ENCODE assay signal across 28 mouse cellular contexts in genomic region chr4:103067906-103068655, GRCm38 (mm10). TPM values are rescaled to one million over a fixed set of nuclear protein-coding genes. Genes with fewer than 3 reads are reported as not detected.
DNase-seq lines count a peak whose midpoint lies in the region; ATAC-seq and TF ChIP-seq lines count a peak whose summit lies in the region.
"Had no signal": no experiment of that assay in that cellular context is flagged by ENCODE, and none has a peak within 500 bp of the region (broad histone marks: within the 10 kb centered on the region; RNA-seq: fewer than 3 reads in every experiment).

No protein-coding gene starts in this region.

- no peak for ATAC-seq in forebrain, embryonic 14.5 days
- no peak for ATAC-seq in forebrain, embryonic 11.5 days (replicated peaks; ENCODE audit: low FRiP score)
- ATAC-seq in stomach, embryonic 16.5 days (ENCODE audit: insufficient read depth, low FRiP score) = peak; percentile 68
- no peak for ATAC-seq in stomach, postnatal 0 days (ENCODE audit: low FRiP score, low TSS enrichment)
- ATAC-seq in midbrain, embryonic 15.5 days (replicated peaks) = peak; percentile 48; the same call in 1 of the 2 replicates
- ATAC-seq: forebrain, embryonic 16.5 days had no signal

- peaks cover 4% of the 10 kb centered on the region; the same call in 1 of the 2 replicates for H3K4me1 ChIP-seq in forebrain, embryonic 14.5 days (ENCODE audit: control insufficient read depth, insufficient read depth, low read length)
- no peaks in the 10 kb centered on the region for H3K4me1 ChIP-seq in forebrain, embryonic 11.5 days (replicated peaks; ENCODE audit: control insufficient read depth, insufficient read depth, low read length)
- no peaks in the 10 kb centered on the region for H3K4me1 ChIP-seq in stomach, embryonic 16.5 days (ENCODE audit: control insufficient read depth, insufficient read depth, low read length)
- H3K4me1 ChIP-seq in stomach, postnatal 0 days (replicated peaks; ENCODE audit: control insufficient read depth, insufficient read depth) = no peaks in the 10 kb centered on the region
- no peaks in the 10 kb centered on the region for H3K4me1 ChIP-seq in midbrain, embryonic 15.5 days
- H3K4me1 ChIP-seq: embryonic facial prominence, embryonic 15.5 days; heart, embryonic 12.5 days; hindbrain, embryonic 12.5 days; kidney, embryonic 15.5 days; limb, embryonic 15.5 days; neural tube, embryonic 12.5 days had no signal

- H3K9ac ChIP-seq in forebrain, embryonic 14.5 days (ENCODE audit: low read length) = no peak overlapping the region
- no peak overlapping the region for H3K9ac ChIP-seq in forebrain, embryonic 11.5 days (ENCODE audit: low read length)
- H3K9ac ChIP-seq in stomach, embryonic 16.5 days (ENCODE audit: low read length) = no peak overlapping the region
- no peak overlapping the region for H3K9ac ChIP-seq in stomach, postnatal 0 days (ENCODE audit: low read length)
- no peak overlapping the region for H3K9ac ChIP-seq in midbrain, embryonic 15.5 days
- H3K9ac ChIP-seq: embryonic facial prominence, embryonic 15.5 days; heart, embryonic 12.5 days; hindbrain, embryonic 12.5 days; kidney, embryonic 15.5 days; limb, embryonic 15.5 days; liver, embryonic 14.5 days; lung, embryonic 14.5 days; neural tube, embryonic 12.5 days had no signal

- no peaks in the 10 kb centered on the region for H3K27me3 ChIP-seq in forebrain, embryonic 14.5 days (replicated peaks; ENCODE audit: control insufficient read depth, insufficient read depth, low read length)
- no peaks in the 10 kb centered on the region for H3K27me3 ChIP-seq in forebrain, embryonic 11.5 days (ENCODE audit: control insufficient read depth, insufficient read depth, low read length)
- H3K27me3 ChIP-seq in stomach, embryonic 16.5 days (ENCODE audit: control insufficient read depth, insufficient read depth, low read length) = no peaks in the 10 kb centered on the region
- no peaks in the 10 kb centered on the region for H3K27me3 ChIP-seq in stomach, postnatal 0 days (ENCODE audit: control insufficient read depth, insufficient read depth, low read length)
- H3K27me3 ChIP-seq in midbrain, embryonic 15.5 days (replicated peaks) = no peaks in the 10 kb centered on the region
- H3K27me3 ChIP-seq: embryonic facial prominence, embryonic 15.5 days; heart, embryonic 12.5 days; hindbrain, embryonic 12.5 days; kidney, embryonic 15.5 days; limb, embryonic 15.5 days; neural tube, embryonic 12.5 days had no signal

- no peak overlapping the region for H3K4me3 ChIP-seq in forebrain, embryonic 14.5 days (ENCODE audit: low read depth, low read length)
- no peak overlapping the region for H3K4me3 ChIP-seq in forebrain, embryonic 11.5 days (ENCODE audit: low read depth, low read length)
- no peak overlapping the region for H3K4me3 ChIP-seq in stomach, embryonic 16.5 days (replicated peaks; ENCODE audit: low read length)
- H3K4me3 ChIP-seq in stomach, postnatal 0 days (ENCODE audit: low read depth, low read length) = no peak overlapping the region
- H3K4me3 ChIP-seq in midbrain, embryonic 15.5 days = no peak overlapping the region
- H3K4me3 ChIP-seq: embryonic facial prominence, embryonic 15.5 days; heart, embryonic 12.5 days; hindbrain, embryonic 12.5 days; kidney, embryonic 15.5 days; limb, embryonic 15.5 days; neural tube, embryonic 12.5 days had no signal

- peak; percentile 1 for DNase-seq in forebrain, embryonic 14.5 days (ENCODE audit: low spot score)
- DNase-seq in forebrain, embryonic 11.5 days (ENCODE audit: low spot score) = no peak
- no peak for DNase-seq in stomach, postnatal 0 days (ENCODE audit: low spot score)
- DNase-seq in thymus, postnatal 4 days = peak; percentile 38
- no peak for DNase-seq in MN1 (ENCODE audit: low spot score)
- DNase-seq in ovary, adult 18-20 months (ENCODE audit: low spot score) = no peak
- DNase-seq: adrenal gland, adult 8-10 months; cerebellum, adult 8-10 months; cerebellum, postnatal 36 days; embryo, embryonic 11 days; gastrocnemius, postnatal 14 days; heart, adult 11 months; heart, postnatal 10 days; kidney, adult 11 months; kidney, postnatal 36 days; lung, embryonic 14.5 days had no signal

- no peaks in the 10 kb centered on the region for H3K36me3 ChIP-seq in forebrain, embryonic 14.5 days (ENCODE audit: control insufficient read depth, insufficient read depth, low read length)
- H3K36me3 ChIP-seq in forebrain, embryonic 11.5 days (ENCODE audit: control insufficient read depth, insufficient read depth, low read length) = no peaks in the 10 kb centered on the region
- H3K36me3 ChIP-seq in stomach, embryonic 16.5 days (ENCODE audit: control insufficient read depth, insufficient read depth, low read length) = no peaks in the 10 kb centered on the region
- H3K36me3 ChIP-seq in stomach, postnatal 0 days (ENCODE audit: control insufficient read depth, insufficient read depth, low read length) = no peaks in the 10 kb centered on the region
- no peaks in the 10 kb centered on the region for H3K36me3 ChIP-seq in midbrain, embryonic 15.5 days (replicated peaks)
- H3K36me3 ChIP-seq: embryonic facial prominence, embryonic 15.5 days; heart, embryonic 12.5 days; hindbrain, embryonic 12.5 days; kidney, embryonic 15.5 days; limb, embryonic 15.5 days; neural tube, embryonic 12.5 days had no signal

- no peaks in the 10 kb centered on the region for H3K9me3 ChIP-seq in forebrain, embryonic 14.5 days (replicated peaks; ENCODE audit: control insufficient read depth, low read length)
- no peaks in the 10 kb centered on the region for H3K9me3 ChIP-seq in forebrain, embryonic 11.5 days (ENCODE audit: control insufficient read depth, low read length)
- H3K9me3 ChIP-seq in stomach, embryonic 16.5 days (replicated peaks; ENCODE audit: control insufficient read depth, low read length) = no peaks in the 10 kb centered on the region
- H3K9me3 ChIP-seq in stomach, postnatal 0 days (ENCODE audit: control insufficient read depth, low read length) = no peaks in the 10 kb centered on the region
- H3K9me3 ChIP-seq in midbrain, embryonic 15.5 days = no peaks in the 10 kb centered on the region
- H3K9me3 ChIP-seq: embryonic facial prominence, embryonic 15.5 days; heart, embryonic 12.5 days; hindbrain, embryonic 12.5 days; kidney, embryonic 15.5 days; limb, embryonic 15.5 days; neural tube, embryonic 12.5 days had no signal

- no peak overlapping the region for H3K27ac ChIP-seq in forebrain, embryonic 14.5 days (ENCODE audit: low read depth, low read length)
- no peak overlapping the region for H3K27ac ChIP-seq in forebrain, embryonic 11.5 days (ENCODE audit: low read depth, low read length)
- H3K27ac ChIP-seq in stomach, embryonic 16.5 days (ENCODE audit: low read length) = no peak overlapping the region
- H3K27ac ChIP-seq in stomach, postnatal 0 days (replicated peaks) = no peak overlapping the region
- H3K27ac ChIP-seq in midbrain, embryonic 15.5 days = peak overlapping the region; percentile 39; the same call in 1 of the 2 replicates
- H3K27ac ChIP-seq: embryonic facial prominence, embryonic 15.5 days; hindbrain, embryonic 12.5 days; kidney, embryonic 15.5 days; limb, embryonic 15.5 days; liver, embryonic 14.5 days; neural tube, embryonic 12.5 days had no signal

- no peak for TF ChIP-seq CTCF in stomach, postnatal 0 days (IDR thresholded peaks at IDR 0.05; ENCODE audit: low read depth)

- H3K4me2 ChIP-seq in forebrain, embryonic 14.5 days (ENCODE audit: low read length) = no peak overlapping the region
- no peak overlapping the region for H3K4me2 ChIP-seq in forebrain, embryonic 11.5 days (ENCODE audit: low read depth, low read length, severe bottlenecking)
- no peak overlapping the region for H3K4me2 ChIP-seq in stomach, embryonic 16.5 days (ENCODE audit: low read depth, low read length)
- H3K4me2 ChIP-seq in stomach, postnatal 0 days (replicated peaks; ENCODE audit: low read depth) = no peak overlapping the region
- H3K4me2 ChIP-seq in midbrain, embryonic 15.5 days = no peak overlapping the region
- H3K4me2 ChIP-seq: embryonic facial prominence, embryonic 15.5 days; heart, embryonic 12.5 days; hindbrain, embryonic 12.5 days; kidney, embryonic 15.5 days; limb, embryonic 15.5 days; lung, embryonic 14.5 days; neural tube, embryonic 12.5 days had no signal

- WGBS in forebrain, embryonic 14.5 days = 34% methylated on average over 6 of the region's 6 CpGs
- 42% methylated on average over 6 of the region's 6 CpGs for WGBS in forebrain, embryonic 11.5 days
- 61% methylated on average over 6 of the region's 6 CpGs for WGBS in stomach, embryonic 16.5 days
- WGBS in stomach, postnatal 0 days = 68% methylated on average over 6 of the region's 6 CpGs
- 30% methylated on average over 6 of the region's 6 CpGs for WGBS in midbrain, embryonic 15.5 days

- TF ChIP-seq EP300 in stomach, postnatal 0 days (optimal IDR thresholded peaks at IDR 0.05) = no peak

RNA-seq across cellular contexts. Expression of gene Insl5, which starts 41.4 kb away (rescaled TPM):
- not detected in 2 replicates for polyA plus RNA-seq in forebrain, embryonic 14.5 days (2014; fragmentation: Nextera tagmentation; extraction: Ambion mirVana)
- not detected in 2 replicates for polyA plus RNA-seq in forebrain, embryonic 11.5 days (2014; fragmentation: Nextera tagmentation; extraction: Ambion mirVana)
- not detected in 2 replicates for polyA plus RNA-seq in stomach, embryonic 16.5 days (2015; fragmentation: Nextera tagmentation; extraction: Ambion mirVana)
- polyA plus RNA-seq in stomach, postnatal 0 days (2015; fragmentation: Nextera tagmentation; extraction: Ambion mirVana) = not detected in 2 replicates
- polyA plus RNA-seq in midbrain, embryonic 15.5 days (2015; fragmentation: Nextera tagmentation; extraction: Ambion mirVana) = 0.30 and 0.52 TPM in 2 replicates
- polyA plus RNA-seq: embryonic facial prominence, embryonic 15.5 days; heart, embryonic 12.5 days; limb, embryonic 15.5 days; liver, embryonic 14.5 days; lung, embryonic 14.5 days; small intestine, adult 2 months; urinary bladder, adult 2 months had no signal

RNA-seq across cellular contexts. Expression of gene Mier1, which starts 46.1 kb away (rescaled TPM):
- polyA plus RNA-seq in forebrain, embryonic 14.5 days (2014; fragmentation: Nextera tagmentation; extraction: Ambion mirVana) = 22.5 and 27.1 TPM in 2 replicates
- polyA plus RNA-seq in forebrain, embryonic 11.5 days (2014; fragmentation: Nextera tagmentation; extraction: Ambion mirVana) = 36.2 and 43.7 TPM in 2 replicates
- 33.6 and 39.6 TPM in 2 replicates for polyA plus RNA-seq in stomach, embryonic 16.5 days (2015; fragmentation: Nextera tagmentation; extraction: Ambion mirVana)
- 24.8 and 31.1 TPM in 2 replicates for polyA plus RNA-seq in stomach, postnatal 0 days (2015; fragmentation: Nextera tagmentation; extraction: Ambion mirVana)
- 27.7 and 29.9 TPM in 2 replicates for polyA plus RNA-seq in midbrain, embryonic 15.5 days (2015; fragmentation: Nextera tagmentation; extraction: Ambion mirVana)

RNA-seq across cellular contexts. Expression of gene Wdr78, which starts 46.3 kb away (rescaled TPM):
- 3.4 and 5.3 TPM in 2 replicates for polyA plus RNA-seq in forebrain, embryonic 14.5 days (2014; fragmentation: Nextera tagmentation; extraction: Ambion mirVana)
- 5.9 and 6.9 TPM in 2 replicates for polyA plus RNA-seq in forebrain, embryonic 11.5 days (2014; fragmentation: Nextera tagmentation; extraction: Ambion mirVana)
- 1.9 and 2.6 TPM in 2 replicates for polyA plus RNA-seq in stomach, embryonic 16.5 days (2015; fragmentation: Nextera tagmentation; extraction: Ambion mirVana)
- 0.25 and 0.28 TPM in 2 replicates for polyA plus RNA-seq in stomach, postnatal 0 days (2015; fragmentation: Nextera tagmentation; extraction: Ambion mirVana)
- polyA plus RNA-seq in midbrain, embryonic 15.5 days (2015; fragmentation: Nextera tagmentation; extraction: Ambion mirVana) = 5.4 and 5.6 TPM in 2 replicates

Comparison
In these comparisons a context has a peak if more than half of its experiments do, and no peak if none do; other contexts are left out.
1. ATAC-seq: peak in stomach, embryonic 16.5 days (single experiment) and midbrain, embryonic 15.5 days (single experiment); none in forebrain, embryonic 14.5 days (single experiment), forebrain, embryonic 11.5 days (single experiment) and stomach, postnatal 0 days (single experiment).
2. DNase-seq: peak in forebrain, embryonic 14.5 days (single experiment) and thymus, postnatal 4 days (single experiment); none in forebrain, embryonic 11.5 days (single experiment), stomach, postnatal 0 days (single experiment), MN1 (single experiment) and ovary, adult 18-20 months (single experiment).